Mouse (Mus musculus): ENCODE results near the gene Lrrc58. TPM values are rescaled to one million over a fixed set of nuclear protein-coding genes. Genes with fewer than 3 reads are reported as not detected.

The Lrrc58 gene
- polyA plus RNA-seq (2014; fragmentation: Illumina TruSeq; extraction: RNeasy Lipid Tissue Mini Kit (QIAGEN cat#74804); ENCODE audit: low read depth, low replicate concordance): 18.9 TPM

DNA sequence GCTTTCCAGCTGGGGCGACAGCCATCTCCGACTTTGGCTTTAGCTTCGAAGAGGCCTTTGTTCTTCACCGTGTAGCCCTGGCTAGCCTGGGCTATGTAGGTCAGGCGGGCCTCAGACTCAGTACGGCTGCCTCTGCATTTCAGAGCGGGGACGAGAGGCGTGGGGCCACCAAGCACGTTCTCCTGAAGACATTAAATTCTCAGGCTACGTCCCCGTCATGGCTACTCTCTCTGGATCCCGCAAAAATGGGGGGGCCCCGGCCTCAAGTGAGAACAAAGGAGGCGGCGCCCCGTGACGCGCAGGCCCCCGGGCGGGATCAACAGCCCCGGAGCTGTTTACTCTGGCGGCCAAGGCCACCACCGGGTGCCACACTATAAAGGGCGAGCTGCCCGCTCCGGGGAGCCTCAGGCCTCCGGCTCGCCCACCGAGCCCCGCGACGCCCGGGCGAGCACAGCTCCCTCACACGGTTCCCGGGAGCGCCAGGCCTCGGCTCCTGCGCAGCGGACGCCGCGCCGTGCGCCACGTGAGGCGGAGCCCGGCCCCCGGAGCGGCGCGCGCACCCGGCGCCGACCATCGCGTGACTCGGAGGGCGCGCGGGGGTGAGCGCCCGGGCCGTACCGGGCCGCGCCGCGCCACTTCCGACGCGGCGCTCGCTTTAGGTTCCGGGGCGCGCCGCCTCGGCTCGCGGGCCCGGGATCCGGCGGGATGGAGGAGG, at the start of gene Lrrc58:
Lrrc58 (plus strand) TSS at position 599 of the 715 bp plus-strand sequence.

DNA sequence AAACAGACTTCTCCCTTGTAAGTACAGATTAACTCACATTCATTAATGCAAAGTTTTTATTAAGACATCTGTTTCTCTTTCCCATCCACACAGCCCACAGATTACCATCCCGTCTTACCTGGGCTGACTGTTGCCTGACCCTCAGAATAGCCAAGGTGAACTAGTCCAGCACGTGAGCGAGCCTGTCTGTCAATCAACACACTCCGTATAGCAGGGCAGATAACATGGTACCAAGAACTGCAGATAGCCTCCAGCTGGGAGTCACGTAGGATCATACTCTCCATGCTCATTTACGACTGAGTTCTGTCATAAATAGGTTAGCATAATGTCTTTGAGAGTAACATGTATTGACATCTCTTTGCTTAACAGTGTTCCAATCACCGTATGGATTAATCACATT, 7.2 kb upstream of the Lrrc58 start, which contains the start of gene Gm36028:
Gm36028 (minus strand) TSS at position 118 of the 400 bp plus-strand sequence.

DNA sequence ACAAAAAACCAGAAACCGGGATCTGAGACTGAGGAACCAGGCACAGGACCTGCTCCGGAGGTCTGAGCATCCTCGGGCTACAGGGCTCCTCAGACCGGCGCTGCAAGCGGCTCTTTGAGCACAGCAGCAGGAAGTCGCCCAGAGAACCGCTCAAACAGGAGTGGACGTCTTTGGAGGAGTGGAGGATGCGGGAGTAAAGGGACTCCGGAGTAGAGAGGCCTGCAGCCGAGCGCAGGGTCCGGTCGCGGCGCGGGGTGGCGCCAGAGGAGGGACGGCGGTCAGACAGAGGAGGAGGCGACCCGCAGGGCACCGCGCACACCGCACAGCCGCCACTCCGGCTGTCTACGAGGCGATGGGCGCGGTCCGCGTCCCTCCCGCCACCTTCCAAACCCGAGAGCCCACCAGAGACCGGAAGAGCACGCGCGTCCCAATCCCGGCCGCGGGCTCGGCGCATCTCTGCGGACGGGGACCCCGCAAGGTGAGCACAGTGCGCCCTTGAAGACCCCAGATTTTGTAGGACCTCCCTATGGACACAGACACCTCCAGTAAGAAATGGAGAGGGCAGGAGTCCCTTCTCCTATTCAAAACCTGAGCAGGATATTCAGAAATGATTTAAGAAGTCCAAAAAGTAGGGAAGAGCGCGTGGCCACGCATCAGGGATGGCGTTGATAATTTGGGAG, 48.1 kb downstream of the Lrrc58 start, which contains the start of gene Gpr156:
Gpr156 (plus strand) TSS at position 359 of the 680 bp plus-strand sequence.

Other genes with a start within 250 kb of the Lrrc58 start
- gene Ndufb4, start 213.9 kb upstream of the Lrrc58 start, polyA plus RNA-seq (2014; fragmentation: Illumina TruSeq; extraction: RNeasy Lipid Tissue Mini Kit (QIAGEN cat#74804); ENCODE audit: low read depth, low replicate concordance): 130 TPM
- gene Fstl1, start 91.5 kb upstream of the Lrrc58 start, polyA plus RNA-seq (2014; fragmentation: Illumina TruSeq; extraction: RNeasy Lipid Tissue Mini Kit (QIAGEN cat#74804); ENCODE audit: low read depth, low replicate concordance): 67.0 TPM
- not detected for gene Gm36028, start 7.2 kb upstream of the Lrrc58 start, polyA plus RNA-seq (2014; fragmentation: Illumina TruSeq; extraction: RNeasy Lipid Tissue Mini Kit (QIAGEN cat#74804); ENCODE audit: low read depth, low replicate concordance)
- gene Gpr156, start 48.1 kb downstream of the Lrrc58 start, polyA plus RNA-seq (2014; fragmentation: Illumina TruSeq; extraction: RNeasy Lipid Tissue Mini Kit (QIAGEN cat#74804); ENCODE audit: low read depth, low replicate concordance): not detected
- 21.2 TPM for gene Gsk3b, start 220.6 kb downstream of the Lrrc58 start, polyA plus RNA-seq (2014; fragmentation: Illumina TruSeq; extraction: RNeasy Lipid Tissue Mini Kit (QIAGEN cat#74804); ENCODE audit: low read depth, low replicate concordance)